Mouse (Mus musculus) heart, adult 2 months (tissue): ENCODE data around the gene Tpgs1. TPM values are rescaled to one million over a fixed set of nuclear protein-coding genes. Genes with fewer than 3 reads are reported as not detected.

ENCODE experiments used
- DNase-seq, 2 experiments: peaks; one replicate each; pipeline ENCODE4 v3.0.0; 2021
- H3K27ac ChIP-seq: fragments of 200-600 bp; 2 replicates; pipeline ENCODE4 v1.8.1; 2022
- H3K27me3 ChIP-seq: fragments of 200-500 bp; 2 replicates; pipeline ENCODE4 v1.6.1; 2012; ENCODE audit warnings: mild to moderate bottlenecking, low read length, inconsistent platforms, mixed read lengths; ENCODE audit not compliant: control insufficient read depth, insufficient read depth
- H3K36me3 ChIP-seq: fragments of 200-500 bp; 2 replicates; pipeline ENCODE4 v1.6.1; 2012; ENCODE audit warnings: low read length, inconsistent platforms; ENCODE audit not compliant: control insufficient read depth, insufficient read depth
- H3K4me1 ChIP-seq: fragments of 200-500 bp; 2 replicates; pipeline ENCODE4 v1.6.1; 2011; ENCODE audit warnings: low read length; ENCODE audit not compliant: control insufficient read depth, insufficient read depth
- H3K4me3 ChIP-seq: fragments of 200-600 bp; 2 replicates; pipeline ENCODE4 v1.8.1; 2022
- H3K79me2 ChIP-seq: fragments of 200-500 bp; replicated peaks from 2 replicates; pipeline ENCODE4 v1.6.1; 2012; ENCODE audit warnings: mild to moderate bottlenecking, inconsistent platforms, low read length, moderate library complexity, mixed read lengths; ENCODE audit not compliant: control insufficient read depth, insufficient read depth
- H3K9ac ChIP-seq: fragments of 200-500 bp; 2 replicates; pipeline ENCODE4 v1.6.1; 2012; ENCODE audit warnings: low read depth, mild to moderate bottlenecking, control low read depth, inconsistent platforms, low read length, mixed read lengths
- CTCF ChIP-seq: fragments of 200-600 bp; IDR thresholded peaks from 2 replicates; pipeline ENCODE4 v1.8.1; 2022; ENCODE audit warnings: antibody characterized with exemption, mild to moderate bottlenecking, moderate library complexity
- EP300 ChIP-seq: fragments of 200-500 bp; IDR thresholded peaks from 2 replicates; pipeline ENCODE4 v1.6.1; 2011; ENCODE audit warnings: low read depth, low read length, control low read depth; ENCODE audit not compliant: insufficient read depth
- POLR2A ChIP-seq: fragments of 200-500 bp; IDR thresholded peaks from 2 replicates; pipeline ENCODE4 v1.6.1; 2011; ENCODE audit warnings: mild to moderate bottlenecking, low read depth, low read length, control low read depth; ENCODE audit not compliant: insufficient read depth
- WGBS: fragments of 180-500 bp; shearing (Covaris S2); methylation state at CpG from one replicate; pipeline ENCODE4 v1.1.7; 2018; 5-methylcytosine and 5-hydroxymethylcytosine counted together
- intact Hi-C: fragments of 180-260 bp; cut with DNase I; formaldehyde crosslinking; loops from one replicate; pipeline ENCODE4 v1.15.1; 2025
- polyA plus RNA-seq: library from polyadenylated mRNA; depleted of rRNA; stranded (reverse); fragments of >200 nt; gene quantifications from 2 replicates; pipeline ENCODE4 v1.2.3, GENCODE M21; 2012
- total RNA-seq, 2 experiments: library from RNA; stranded (reverse); gene quantifications; 2 replicates each; pipeline ENCODE4 v1.2.3; 2021

Gene Tpgs1
- total and polyA plus RNA-seq, 3 experiments: 16.5 to 28.1 (median 18.8) TPM

DNA sequence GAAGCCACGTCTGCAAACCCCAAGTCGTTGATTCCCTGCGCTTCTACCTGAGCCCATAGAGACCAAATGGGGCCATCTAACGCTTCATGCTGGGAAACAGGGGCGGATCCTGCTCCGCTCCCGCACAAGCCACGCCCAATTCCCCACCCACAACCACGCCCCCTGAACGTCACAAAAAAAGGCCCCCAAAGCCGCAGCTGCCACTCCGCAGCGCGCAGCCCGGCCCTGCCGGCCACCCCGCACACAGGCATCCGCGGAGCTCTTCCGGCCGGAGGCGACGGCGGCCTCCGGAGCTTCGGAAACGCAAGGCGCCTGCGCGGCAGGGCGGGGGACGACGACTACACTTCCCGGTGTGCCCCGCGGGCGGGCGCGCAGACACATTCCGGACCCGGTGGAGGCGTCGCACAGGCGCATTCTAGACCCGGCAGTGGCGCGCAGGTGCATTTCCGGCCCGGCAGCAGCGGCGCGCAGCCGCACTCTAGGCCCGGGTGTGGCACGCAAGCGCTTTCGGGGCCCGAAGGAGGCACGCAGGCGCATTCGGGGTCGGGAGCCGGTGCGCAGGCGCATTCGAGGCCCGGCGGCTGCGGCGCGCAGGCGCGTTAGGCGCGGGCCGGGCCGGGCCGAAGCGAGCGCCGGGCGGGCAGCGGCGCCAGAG, 12.5 kb downstream of the Tpgs1 start, which contains the start of gene Cdc34:
Gene Cdc34 (plus strand): TSS at position 605 of the 655 bp plus-strand sequence.
- under 1% methylated on average over 83 of the region's 84 CpGs for WGBS
- H3K9ac ChIP-seq: peak within 1 kb of the TSS; percentile 82
- TF ChIP-seq POLR2A (peak; percentile 94), EP300 (peak; percentile 14; the same call in 1 of the 2 replicates), CTCF (peak; percentile 60)
- peaks cover 9% of the 10 kb centered on the region; the same call in 1 of the 2 replicates for H3K36me3 ChIP-seq
- DNase-seq: peak; percentile 99 to 100
- intact Hi-C loops: loop anchor here (1.0 kb wide), 1 partner anchor 12 kb away; the partner anchor contains the start of gene Tpgs1
- peak within 1 kb of the TSS; percentile 87 for H3K27ac ChIP-seq
- H3K79me2 ChIP-seq: peaks cover 4% of the 10 kb centered on the region; the same call in 1 of the 2 replicates
- H3K27me3 ChIP-seq: no peaks in the 10 kb centered on the region
- H3K4me1 ChIP-seq: peaks cover 21% of the 10 kb centered on the region
- peak within 1 kb of the TSS; percentile 87 for H3K4me3 ChIP-seq

DNA sequence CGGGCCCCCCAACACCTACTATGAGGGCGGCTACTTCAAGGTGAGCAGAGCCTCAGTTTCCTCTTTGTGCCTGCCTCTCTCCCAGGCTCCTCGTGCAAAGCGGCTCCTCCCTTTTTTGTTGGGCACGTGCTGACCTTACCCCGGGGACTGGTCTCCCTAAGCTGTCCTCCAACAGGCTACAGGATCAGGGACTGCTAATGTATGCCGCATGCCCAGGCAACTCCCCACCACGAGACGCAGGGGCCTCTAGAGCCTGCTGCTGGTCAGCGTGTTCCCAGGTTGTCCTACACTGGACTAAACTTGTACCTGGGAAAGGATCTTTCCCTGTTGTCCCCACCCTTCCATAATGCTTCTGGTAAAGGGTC, 13.4 kb downstream of the Tpgs1 start:
- peaks cover 23% of the 10 kb centered on the region for H3K4me1 ChIP-seq
- H3K79me2 ChIP-seq: peaks cover 4% of the 10 kb centered on the region; the same call in 1 of the 2 replicates

DNA sequence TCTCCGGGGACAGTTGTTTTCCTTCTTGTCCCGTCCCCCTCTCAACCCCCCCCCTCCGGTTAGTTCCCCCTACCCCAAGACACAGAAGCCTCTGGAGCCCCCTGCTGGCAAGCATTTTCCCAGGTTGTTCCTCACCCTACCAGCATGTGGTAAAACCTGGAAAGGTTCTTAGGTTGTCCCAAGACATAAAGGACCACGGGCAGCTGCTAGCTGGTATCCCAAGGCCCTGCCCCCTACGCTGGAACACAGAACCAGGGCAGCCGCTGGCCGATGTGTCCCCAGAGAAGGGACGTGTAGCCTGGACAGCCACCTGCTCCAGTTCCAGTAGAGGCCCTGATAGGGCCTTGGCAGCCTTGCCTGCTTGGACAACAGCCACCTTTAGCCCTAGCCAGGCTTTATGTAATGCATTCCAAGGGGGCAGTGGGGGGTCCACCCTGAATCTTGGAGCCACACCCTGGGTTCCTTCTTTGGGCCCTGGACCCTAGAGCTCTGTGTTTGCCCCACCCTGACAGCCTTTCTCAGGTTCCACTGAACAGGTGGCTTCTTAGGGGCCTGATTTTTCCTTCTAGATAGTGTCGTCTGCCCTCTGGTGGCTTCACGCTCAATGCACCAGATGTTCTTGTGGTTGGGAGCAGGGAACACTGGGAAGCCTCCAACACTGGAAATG, 13.9 kb downstream of the Tpgs1 start:
- H3K27me3 ChIP-seq: no peaks in the 10 kb centered on the region
- H3K36me3 ChIP-seq: peaks cover 16% of the 10 kb centered on the region
- H3K9ac ChIP-seq: peak overlapping the region; percentile 82
- H3K79me2 ChIP-seq: peaks cover 4% of the 10 kb centered on the region; the same call in 1 of the 2 replicates
- H3K4me1 ChIP-seq: peaks cover 25% of the 10 kb centered on the region
- H3K27ac ChIP-seq: peak overlapping the region; percentile 87
- peak; percentile 56 for TF ChIP-seq CTCF
- TF ChIP-seq EP300: no peak
- TF ChIP-seq POLR2A: 0 out of 2 replicates have a peak, but pooled peaks have one; percentile 36
- H3K4me3 ChIP-seq: peak overlapping the region; percentile 87
- WGBS: 2% methylated on average over 10 of the region's 10 CpGs
- intact Hi-C loops: no loop called here
- DNase-seq: peak; percentile 70 to 76

More for the DNA sequence above, 13.4 kb downstream of the Tpgs1 start:
- peak; percentile 40 to 54 for DNase-seq
- intact Hi-C loops: no loop called here
- Histone ChIP-seq H3K9ac (peak overlapping the region; percentile 82), H3K27ac (peak overlapping the region; percentile 87), H3K27me3 (no peaks in the 10 kb centered on the region), H3K36me3 (peaks cover 15% of the 10 kb centered on the region), H3K4me3 (peak overlapping the region; percentile 87)
- under 1% methylated on average over 10 of the region's 10 CpGs for whole genome bisulfite sequencing
- TF ChIP-seq EP300 (no peak), CTCF (no peak), POLR2A (no peak)

DNA sequence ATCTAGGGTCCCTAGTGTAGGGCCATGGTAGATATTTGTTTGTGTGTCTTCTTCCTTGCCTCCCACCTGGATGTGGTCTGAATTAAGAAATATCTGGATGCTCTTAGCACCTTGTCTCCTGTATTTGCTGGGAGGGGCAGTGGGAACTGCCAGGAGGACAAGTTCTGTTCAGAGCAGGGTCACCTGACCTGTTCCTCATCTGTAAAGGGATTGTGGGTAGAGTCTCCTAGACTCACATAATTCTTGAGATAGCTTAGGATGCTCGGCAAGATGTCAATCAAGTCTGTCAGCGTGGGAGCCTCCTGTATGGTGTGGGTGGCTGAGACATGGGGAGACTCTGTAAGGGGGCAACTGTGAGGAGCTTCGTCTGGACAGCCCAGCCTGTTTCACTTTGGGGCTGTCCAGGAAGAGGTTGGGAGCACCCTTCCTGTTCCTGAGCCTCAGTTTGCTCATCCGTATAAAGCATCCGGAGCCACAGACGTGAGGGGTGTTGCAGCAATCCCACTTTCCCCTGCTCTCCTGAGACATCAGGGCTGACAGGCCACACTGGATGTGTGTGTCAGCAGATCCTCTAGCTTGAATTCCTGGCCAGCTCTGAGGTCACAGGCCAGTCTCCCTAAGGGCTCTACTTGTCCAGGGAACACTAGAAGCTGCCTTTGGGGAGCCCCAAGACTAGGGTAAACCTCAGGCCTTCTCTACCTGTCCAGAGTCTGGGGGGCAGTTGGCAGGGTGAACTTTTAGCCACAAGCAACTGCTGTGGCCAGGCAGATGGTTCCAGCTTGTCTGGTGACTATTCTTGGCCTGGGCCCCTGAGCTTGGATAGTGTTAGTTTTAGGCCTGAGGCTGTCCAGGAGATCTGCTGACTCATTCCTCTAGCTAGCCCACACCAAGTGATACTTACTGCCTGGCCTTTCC, 14.8 kb downstream of the Tpgs1 start:
- Histone ChIP-seq H3K4me1 (peaks cover 25% of the 10 kb centered on the region), H3K79me2 (peaks cover 4% of the 10 kb centered on the region; the same call in 1 of the 2 replicates), H3K4me3 (peak overlapping the region; percentile 87), H3K27me3 (no peaks in the 10 kb centered on the region), H3K9ac (peak overlapping the region; percentile 82), H3K36me3 (peaks cover 16% of the 10 kb centered on the region), H3K27ac (peak overlapping the region; percentile 87)
- intact Hi-C loops: no loop called here
- 17% methylated on average over 6 of the region's 6 CpGs for WGBS
- DNase-seq: peak; percentile 68 to 81
- TF ChIP-seq CTCF (no peak), EP300 (peak; percentile 87), POLR2A (peak; percentile 30; the same call in 1 of the 2 replicates)

- H3K4me3 ChIP-seq: no peak overlapping the region
- peak overlapping the region; percentile 87 for H3K27ac ChIP-seq
- H3K27me3 ChIP-seq: no peaks in the 10 kb centered on the region
- peak overlapping the region; percentile 0 for H3K9ac ChIP-seq
- 89% methylated on average over 25 of the region's 25 CpGs for WGBS
- H3K79me2 ChIP-seq: peaks cover 4% of the 10 kb centered on the region; the same call in 1 of the 2 replicates
- H3K4me1 ChIP-seq: peaks cover 25% of the 10 kb centered on the region
- intact Hi-C loops: no loop called here
- no peak for DNase-seq
- peaks cover 16% of the 10 kb centered on the region for H3K36me3 ChIP-seq
- TF ChIP-seq POLR2A (no peak), EP300 (no peak), CTCF (no peak)
Observed at GRCm38 (mm10) chr10:79684770-79685600, 15.8 kb downstream of the Tpgs1 start.
